Mouse (Mus musculus): ENCODE measurements at regions not wholly inside any gene's neighbourhood (a gene's known extent, or its start where the extent isn't known, plus 50 kb on each side); places are given as distances from the start of the nearest gene placed in this dataset.

DNA sequence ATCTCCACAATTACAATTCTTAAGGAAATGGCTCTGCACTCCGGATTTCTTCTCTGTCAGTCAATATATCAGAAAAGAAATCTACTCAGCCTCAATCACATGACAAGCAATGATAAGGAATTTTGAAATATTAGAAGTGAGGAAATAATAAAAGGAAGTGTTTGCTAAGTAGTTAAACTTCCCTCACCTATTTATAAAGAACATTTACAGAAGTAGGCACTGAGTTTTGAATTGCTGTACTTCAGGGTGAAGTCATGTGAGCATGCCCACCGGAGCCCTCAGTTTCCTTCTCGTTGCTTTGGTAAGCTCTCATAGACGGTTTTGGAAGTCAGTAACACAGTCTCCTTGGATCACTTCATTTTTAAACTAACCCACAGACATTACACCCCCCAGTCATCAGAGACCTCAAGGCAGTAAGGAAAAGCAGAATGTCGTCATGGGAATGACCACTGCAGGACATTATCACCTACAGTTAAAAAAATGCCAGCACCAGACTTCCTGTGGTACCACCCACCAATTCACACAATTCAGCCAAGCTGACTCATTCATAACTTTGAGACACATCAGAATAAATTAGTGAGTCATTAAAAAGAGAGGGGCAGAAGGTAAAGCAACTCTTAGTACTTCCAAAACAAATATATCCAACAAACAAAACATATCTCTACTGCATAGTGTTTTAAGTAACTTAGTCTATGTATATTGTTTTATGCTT, 541.6 kb upstream of the Hsf2 start:
- Histone ChIP-seq H3K27ac (no peak overlapping the region), H3K4me1 (replicated peaks) (0 out of 2 replicates have a peak, but pooled peaks cover 2% of the 10 kb centered on the region), H3K9me3 (no peaks in the 10 kb centered on the region), H3K4me2 (no peak overlapping the region), H3K9ac (replicated peaks) (no peak overlapping the region), H3K4me3 (replicated peaks) (no peak overlapping the region), H3K27me3 (no peaks in the 10 kb centered on the region), H3K36me3 (no peaks in the 10 kb centered on the region)
- ATAC-seq (ENCODE audit: insufficient number of reproducible peaks, insufficient read depth, low FRiP score, low TSS enrichment, low read depth) = no peak
- 72% methylated on average over 5 of the region's 5 CpGs for WGBS

DNA sequence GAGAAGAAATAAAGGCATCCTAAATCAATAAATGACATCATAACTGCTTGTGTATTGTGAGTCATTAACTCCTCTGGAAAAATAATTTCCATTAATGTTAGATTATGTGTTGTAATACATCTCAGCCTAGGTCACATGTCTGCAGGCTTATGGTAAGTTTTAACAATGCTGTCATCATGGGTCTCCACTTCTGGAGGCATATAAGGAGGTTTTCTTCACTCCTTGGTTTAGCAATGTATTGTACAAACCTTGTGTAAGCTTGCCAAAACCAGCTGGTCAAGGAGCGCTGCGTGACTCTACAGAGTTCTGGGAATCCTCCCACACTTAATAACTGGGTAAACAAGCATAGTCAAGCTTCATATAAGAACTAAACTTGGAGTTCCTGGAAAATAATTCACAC, 529.5 kb upstream of the Hsf2 start:
- H3K9ac ChIP-seq (replicated peaks) = no peak overlapping the region
- no peak for ATAC-seq (ENCODE audit: insufficient number of reproducible peaks, insufficient read depth, low FRiP score, low TSS enrichment, low read depth)
- no peaks in the 10 kb centered on the region for H3K9me3 ChIP-seq
- H3K36me3 ChIP-seq = no peaks in the 10 kb centered on the region
- WGBS = 87% methylated on average over 2 of the region's 2 CpGs
- no peak overlapping the region for H3K4me2 ChIP-seq
- no peak overlapping the region for H3K27ac ChIP-seq
- no peaks in the 10 kb centered on the region for H3K4me1 ChIP-seq (replicated peaks)
- no peaks in the 10 kb centered on the region for H3K27me3 ChIP-seq
- no peak overlapping the region for H3K4me3 ChIP-seq (replicated peaks)

DNA sequence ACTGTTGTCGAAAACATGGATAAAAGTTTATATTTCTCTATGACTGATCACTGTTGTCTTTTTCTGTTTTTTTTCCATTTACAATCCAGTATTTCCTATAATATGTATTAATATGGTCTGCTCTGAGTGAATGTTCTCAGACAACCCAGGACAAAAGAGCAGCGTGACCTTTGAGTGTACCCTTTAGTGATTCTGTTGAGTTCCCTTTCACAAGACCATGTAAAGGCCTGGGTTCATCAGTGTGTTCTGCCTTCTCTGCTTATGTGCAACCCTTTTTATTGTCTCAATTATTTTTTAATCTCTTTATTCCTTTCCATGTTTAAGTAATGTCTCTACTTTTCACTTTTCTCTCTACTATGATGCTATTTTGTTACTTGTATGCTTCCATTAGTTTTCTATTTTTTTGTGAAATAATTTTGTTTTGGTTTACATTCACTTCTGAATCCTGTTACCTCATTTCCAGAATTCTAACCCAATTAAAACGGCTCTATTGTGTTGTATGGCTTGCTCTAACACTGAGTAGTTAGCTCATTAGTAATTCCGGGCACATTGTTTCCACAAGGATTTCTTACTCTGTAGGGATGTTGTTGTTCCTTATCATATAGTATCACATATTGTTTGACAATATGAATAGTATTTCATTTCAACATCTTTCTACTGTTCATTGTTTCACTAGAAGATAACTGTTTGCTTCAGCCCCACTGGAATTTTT, 523.9 kb upstream of the Hsf2 start:
- 84% methylated on average over 4 of the region's 4 CpGs for WGBS
- H3K27me3 ChIP-seq = no peaks in the 10 kb centered on the region
- no peaks in the 10 kb centered on the region for H3K36me3 ChIP-seq
- H3K9ac ChIP-seq (replicated peaks) = no peak overlapping the region
- no peak for ATAC-seq (ENCODE audit: insufficient number of reproducible peaks, insufficient read depth, low FRiP score, low TSS enrichment, low read depth)
- H3K4me1 ChIP-seq (replicated peaks) = peaks cover 3% of the 10 kb centered on the region; the same call in 1 of the 2 replicates
- no peaks in the 10 kb centered on the region for H3K9me3 ChIP-seq
- H3K4me2 ChIP-seq = no peak overlapping the region
- H3K4me3 ChIP-seq (replicated peaks) = no peak overlapping the region
- no peak overlapping the region for H3K27ac ChIP-seq

DNA sequence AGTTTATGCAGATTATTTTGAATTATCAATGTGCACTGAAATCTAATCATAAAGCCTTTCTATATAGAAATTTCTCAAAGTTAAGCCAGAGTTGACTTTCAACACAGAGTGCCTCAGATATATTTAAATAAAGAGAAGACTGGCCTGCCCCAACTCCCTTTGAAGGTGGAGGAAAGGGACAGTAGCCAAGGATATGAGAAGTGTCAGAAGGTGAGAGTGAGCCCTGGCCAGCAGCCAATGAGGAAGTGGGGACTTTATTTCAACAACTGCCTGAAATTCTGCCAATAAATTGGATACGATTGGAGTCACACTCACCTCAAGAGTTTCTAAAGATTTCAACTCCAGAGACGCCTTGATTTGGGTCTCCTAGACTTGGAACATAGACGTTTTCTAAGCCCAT, 523.0 kb upstream of the Hsf2 start:
- no peaks in the 10 kb centered on the region for H3K36me3 ChIP-seq
- H3K27me3 ChIP-seq = no peaks in the 10 kb centered on the region
- no peak overlapping the region for H3K4me2 ChIP-seq
- no peak overlapping the region for H3K27ac ChIP-seq
- H3K9me3 ChIP-seq = no peaks in the 10 kb centered on the region
- peaks cover 3% of the 10 kb centered on the region; the same call in 1 of the 2 replicates for H3K4me1 ChIP-seq (replicated peaks)
- ATAC-seq (ENCODE audit: insufficient number of reproducible peaks, insufficient read depth, low FRiP score, low TSS enrichment, low read depth) = no peak
- no peak overlapping the region for H3K4me3 ChIP-seq (replicated peaks)
- H3K9ac ChIP-seq (replicated peaks) = no peak overlapping the region
- 60% methylated on average over 3 of the region's 3 CpGs for WGBS

DNA sequence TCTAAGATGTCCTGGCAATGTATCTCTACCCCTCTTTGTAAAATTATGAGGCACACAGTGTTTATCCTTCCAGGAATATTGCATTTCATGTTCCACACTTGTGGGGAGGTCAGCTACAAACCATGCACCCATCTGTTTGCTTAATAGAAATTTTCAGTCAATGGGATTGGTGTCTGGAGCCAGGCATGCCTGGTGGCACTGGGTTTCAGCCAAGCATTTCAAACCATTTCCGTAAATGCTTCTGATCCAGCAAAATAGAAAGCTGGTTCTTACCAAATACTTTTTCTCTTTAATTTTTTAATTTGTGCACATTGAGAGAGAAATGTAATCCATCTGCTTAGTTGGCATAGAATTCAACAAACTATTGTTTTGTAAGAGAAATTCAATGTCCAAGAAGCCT, 517.3 kb upstream of the Hsf2 start:
- ATAC-seq (ENCODE audit: insufficient number of reproducible peaks, insufficient read depth, low FRiP score, low TSS enrichment, low read depth) = no peak
- H3K4me2 ChIP-seq = no peak overlapping the region
- no peak overlapping the region for H3K9ac ChIP-seq (replicated peaks)
- H3K4me3 ChIP-seq (replicated peaks) = no peak overlapping the region
- no peak overlapping the region for H3K27ac ChIP-seq
- H3K9me3 ChIP-seq = no peaks in the 10 kb centered on the region
- H3K27me3 ChIP-seq = no peaks in the 10 kb centered on the region
- H3K36me3 ChIP-seq = no peaks in the 10 kb centered on the region
- WGBS = 91% methylated on average over 1 of the region's 1 CpGs
- no peaks in the 10 kb centered on the region; the same call in 1 of the 2 replicates for H3K4me1 ChIP-seq (replicated peaks)

DNA sequence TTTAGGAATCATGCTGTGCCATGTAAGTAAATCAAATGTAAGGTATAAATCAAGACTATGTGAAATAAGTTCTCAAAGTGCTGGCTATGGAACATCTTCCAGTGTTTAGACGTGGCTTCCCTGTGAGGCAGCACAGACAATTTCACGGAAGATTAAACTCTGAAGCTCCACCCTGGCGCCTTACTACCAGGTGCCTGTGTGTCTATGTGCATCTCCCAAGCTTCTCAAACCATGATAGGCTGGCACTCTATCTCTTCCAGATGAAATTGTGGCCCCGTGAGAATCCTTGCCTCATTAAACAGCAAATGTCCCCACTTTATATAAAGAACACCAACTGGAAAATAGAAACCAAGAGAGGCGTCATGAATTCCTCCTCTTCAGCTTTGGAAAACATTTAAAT, 511.4 kb upstream of the Hsf2 start:
- WGBS = 85% methylated on average over 5 of the region's 5 CpGs
- Histone ChIP-seq H3K4me3 (replicated peaks) (no peak overlapping the region), H3K27ac (no peak overlapping the region), H3K9me3 (no peaks in the 10 kb centered on the region), H3K36me3 (no peaks in the 10 kb centered on the region), H3K4me2 (no peak overlapping the region), H3K4me1 (replicated peaks) (peaks cover 5% of the 10 kb centered on the region), H3K9ac (replicated peaks) (no peak overlapping the region), H3K27me3 (no peaks in the 10 kb centered on the region)
- no peak for ATAC-seq (ENCODE audit: insufficient number of reproducible peaks, insufficient read depth, low FRiP score, low TSS enrichment, low read depth)

DNA sequence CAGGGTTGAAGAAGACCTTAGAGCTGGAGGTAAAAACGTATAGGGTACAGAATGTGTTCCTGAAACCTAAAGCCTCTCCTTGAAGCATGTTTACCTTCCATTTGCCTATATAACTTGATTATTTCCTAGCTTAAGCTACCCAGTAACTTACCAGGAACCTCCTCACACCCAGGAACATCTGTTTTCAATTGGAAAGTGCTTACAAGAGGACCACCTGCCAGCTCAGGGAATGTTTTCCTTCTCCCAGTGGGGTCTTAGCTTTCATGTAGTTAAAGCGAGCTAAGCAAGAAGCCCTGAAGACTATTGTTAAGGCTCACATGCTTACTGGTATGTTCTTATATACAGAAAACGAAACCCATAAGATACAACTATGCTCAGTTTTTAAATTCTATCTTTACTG, 506.6 kb upstream of the Hsf2 start:
- H3K4me1 ChIP-seq (replicated peaks) = peaks cover 29% of the 10 kb centered on the region
- peak overlapping the region; percentile 8; the same call in 1 of the 2 replicates for H3K4me2 ChIP-seq
- H3K27ac ChIP-seq = no peak overlapping the region
- WGBS = 10% methylated on average over 3 of the region's 3 CpGs
- H3K36me3 ChIP-seq = no peaks in the 10 kb centered on the region
- H3K9ac ChIP-seq (replicated peaks) = no peak overlapping the region
- H3K9me3 ChIP-seq = no peaks in the 10 kb centered on the region
- H3K4me3 ChIP-seq (replicated peaks) = no peak overlapping the region
- peak; percentile 87 for ATAC-seq (ENCODE audit: insufficient number of reproducible peaks, insufficient read depth, low FRiP score, low TSS enrichment, low read depth)
- H3K27me3 ChIP-seq = no peaks in the 10 kb centered on the region

DNA sequence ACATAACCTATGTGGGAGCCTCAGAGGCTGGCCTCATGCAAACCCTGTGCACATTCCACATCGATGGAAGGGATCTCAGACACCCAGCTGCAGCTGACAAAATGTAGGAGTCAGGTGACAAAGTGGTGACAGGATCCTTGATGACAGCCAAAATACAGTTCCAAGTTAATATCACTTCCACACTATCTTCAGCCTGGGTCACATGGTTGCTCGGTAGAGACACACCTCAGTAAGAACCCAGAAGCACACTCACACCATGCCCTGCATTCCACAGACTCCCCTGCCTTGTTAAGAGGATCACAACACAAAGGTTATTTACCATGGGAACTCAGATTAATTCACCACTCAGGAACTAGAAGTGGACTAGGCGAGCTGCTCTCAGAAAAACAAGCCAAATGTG, 505.4 kb upstream of the Hsf2 start:
- Histone ChIP-seq H3K4me1 (replicated peaks) (peaks cover 29% of the 10 kb centered on the region), H3K9me3 (no peaks in the 10 kb centered on the region), H3K27me3 (no peaks in the 10 kb centered on the region), H3K4me2 (no peak overlapping the region), H3K27ac (no peak overlapping the region), H3K9ac (replicated peaks) (no peak overlapping the region), H3K36me3 (no peaks in the 10 kb centered on the region), H3K4me3 (replicated peaks) (no peak overlapping the region)
- 34% methylated on average over 3 of the region's 3 CpGs for WGBS
- peak; percentile 56; the same call in 1 of the 2 replicates for ATAC-seq (ENCODE audit: insufficient number of reproducible peaks, insufficient read depth, low FRiP score, low TSS enrichment, low read depth)

DNA sequence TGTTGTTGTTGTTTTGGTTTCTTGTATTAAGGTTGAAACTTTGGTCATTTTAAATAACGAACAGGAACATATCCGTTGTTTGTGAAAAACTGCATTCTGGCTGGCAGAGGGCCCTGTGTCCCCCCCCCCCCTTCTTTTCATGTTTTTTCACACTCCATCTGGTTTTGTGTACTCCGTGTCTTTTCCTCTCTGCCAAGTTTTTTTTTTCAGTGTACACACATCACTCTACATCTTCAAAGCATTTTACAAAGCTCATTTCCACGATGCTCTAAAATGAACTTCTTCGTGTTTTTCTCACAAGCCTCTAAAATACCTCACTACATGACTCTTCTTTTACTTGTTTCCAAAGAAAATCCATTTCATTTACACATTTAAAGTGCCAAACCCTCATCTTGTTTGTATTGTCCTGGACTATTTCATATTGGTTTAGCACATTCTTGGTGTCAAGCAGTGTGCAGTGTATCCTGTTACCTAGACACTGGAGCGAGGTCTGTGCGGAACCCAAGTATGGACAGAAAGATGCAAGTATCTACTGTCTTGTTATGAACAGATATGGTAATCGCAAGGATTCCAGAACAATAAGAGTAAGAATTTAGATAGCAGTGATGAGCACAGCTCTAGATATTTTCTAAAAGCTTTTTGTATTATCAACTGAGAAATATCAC, 503.5 kb upstream of the Hsf2 start:
- H3K9me3 ChIP-seq = no peaks in the 10 kb centered on the region
- H3K4me2 ChIP-seq = no peak overlapping the region
- peaks cover 29% of the 10 kb centered on the region for H3K4me1 ChIP-seq (replicated peaks)
- no peak for ATAC-seq (ENCODE audit: insufficient number of reproducible peaks, insufficient read depth, low FRiP score, low TSS enrichment, low read depth)
- no peak overlapping the region for H3K27ac ChIP-seq
- no peaks in the 10 kb centered on the region for H3K36me3 ChIP-seq
- H3K9ac ChIP-seq (replicated peaks) = no peak overlapping the region
- H3K4me3 ChIP-seq (replicated peaks) = no peak overlapping the region
- H3K27me3 ChIP-seq = no peaks in the 10 kb centered on the region
- WGBS = 48% methylated on average over 8 of the region's 8 CpGs

DNA sequence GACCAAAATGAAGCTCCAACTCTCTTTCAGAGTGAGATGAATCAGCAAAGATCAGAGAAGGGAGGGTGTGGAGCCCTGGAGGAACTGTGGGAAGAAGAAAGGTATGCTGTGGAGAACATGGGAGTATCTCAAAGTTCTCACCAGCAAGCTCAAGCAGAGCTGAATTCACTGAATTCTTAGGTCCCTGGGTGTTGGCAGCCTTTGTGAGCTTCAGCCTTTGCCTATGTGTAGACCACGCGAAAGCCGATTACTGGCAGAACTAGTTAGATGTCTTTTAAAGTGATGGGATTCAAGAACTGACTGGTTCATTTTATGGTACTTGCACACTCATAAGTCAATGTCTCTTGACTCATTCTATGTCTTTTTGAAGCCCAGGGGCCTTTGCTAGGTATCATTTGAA, 491.2 kb upstream of the Hsf2 start:
- 86% methylated on average over 3 of the region's 3 CpGs for WGBS
- Histone ChIP-seq H3K4me1 (replicated peaks) (no peaks in the 10 kb centered on the region), H3K4me2 (no peak overlapping the region), H3K27ac (no peak overlapping the region), H3K9ac (replicated peaks) (no peak overlapping the region), H3K9me3 (no peaks in the 10 kb centered on the region), H3K4me3 (replicated peaks) (no peak overlapping the region), H3K36me3 (no peaks in the 10 kb centered on the region), H3K27me3 (no peaks in the 10 kb centered on the region)
- ATAC-seq (ENCODE audit: insufficient number of reproducible peaks, insufficient read depth, low FRiP score, low TSS enrichment, low read depth) = no peak

DNA sequence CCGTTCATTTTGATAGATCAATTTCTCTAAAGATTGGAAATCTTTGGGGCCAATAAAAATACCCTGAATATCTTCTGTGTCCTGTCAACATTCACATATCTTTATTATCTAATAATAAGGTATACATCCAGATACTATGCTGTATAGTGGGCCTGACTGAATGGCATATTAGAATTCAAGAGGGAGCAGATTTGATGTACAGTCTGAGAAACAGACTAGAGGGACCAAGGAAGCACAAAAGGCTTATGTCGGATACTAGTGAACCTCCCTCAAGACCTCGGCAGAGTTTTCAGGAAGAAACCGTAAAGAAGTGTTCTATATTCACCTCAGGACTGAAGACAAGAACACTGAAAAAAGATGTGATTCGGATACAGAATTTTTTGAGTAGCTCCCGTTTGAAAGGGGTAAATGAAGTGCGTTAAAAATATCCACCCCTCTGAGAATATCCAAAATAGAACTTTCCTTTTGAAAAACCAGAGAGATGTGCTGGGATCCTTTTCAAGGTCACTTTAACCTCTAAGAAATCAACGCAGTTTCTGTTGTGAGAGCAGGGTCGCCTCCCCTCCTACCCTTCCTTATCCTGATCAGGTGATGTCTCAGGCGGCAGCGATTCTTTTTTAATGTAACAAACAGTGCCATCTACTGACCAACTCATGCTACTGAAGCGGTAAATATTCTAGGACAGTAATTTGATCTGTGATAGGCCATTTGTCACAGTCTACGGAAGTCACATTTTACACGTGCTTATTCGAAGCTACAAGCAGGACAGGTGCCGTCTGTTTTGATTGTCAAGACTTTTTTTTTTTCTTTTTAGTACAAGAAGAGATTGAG, 485.1 kb upstream of the Hsf2 start:
- 25% methylated on average over 16 of the region's 16 CpGs for WGBS
- no peak overlapping the region for H3K4me3 ChIP-seq (replicated peaks)
- H3K9ac ChIP-seq (replicated peaks) = no peak overlapping the region
- H3K4me1 ChIP-seq (replicated peaks) = no peaks in the 10 kb centered on the region
- H3K36me3 ChIP-seq = no peaks in the 10 kb centered on the region
- H3K27ac ChIP-seq = no peak overlapping the region
- H3K4me2 ChIP-seq = peak overlapping the region; percentile 18; the same call in 1 of the 2 replicates
- H3K9me3 ChIP-seq = no peaks in the 10 kb centered on the region
- peak; percentile 47; the same call in 1 of the 2 replicates for ATAC-seq (ENCODE audit: insufficient number of reproducible peaks, insufficient read depth, low FRiP score, low TSS enrichment, low read depth)
- no peaks in the 10 kb centered on the region for H3K27me3 ChIP-seq
